Mouse (Mus musculus): ENCODE data around the gene Aqp1.

DNA sequence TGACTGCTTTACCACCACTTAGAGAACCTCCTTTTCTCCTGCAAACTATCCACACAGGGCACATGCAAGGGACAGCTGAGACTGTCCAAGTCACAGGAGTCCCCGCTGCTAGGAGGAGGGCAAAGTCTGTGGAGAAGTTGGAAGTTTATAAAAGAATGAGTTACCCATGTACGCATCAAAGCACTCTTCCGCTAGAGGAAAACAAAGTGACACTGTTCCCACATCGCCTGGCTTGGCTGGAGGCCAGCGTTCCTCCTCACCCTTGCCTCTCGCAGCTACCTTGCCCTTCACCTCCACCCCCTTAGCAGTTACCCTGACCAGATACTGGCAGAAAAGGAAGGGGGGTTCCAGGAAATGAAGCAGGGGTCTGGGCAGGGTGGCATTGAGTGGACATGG is 21.4 kb downstream of the Aqp1 start:
- TF ChIP-seq CTCF (IDR thresholded peaks at IDR 0.05; ENCODE audit: borderline replicate concordance, extremely low read depth, insufficient read depth, insufficient read length) = no peak
- TF ChIP-seq POLR2A (IDR thresholded peaks at IDR 0.05; ENCODE audit: borderline replicate concordance, extremely low read depth, insufficient read depth, insufficient read length, poor library complexity, severe bottlenecking) = no peak

Data from brain, embryonic 14.5 days (tissue).